Mouse (Mus musculus) lung, postnatal 0 days (tissue): ENCODE data around the gene Fbxl13.

ENCODE experiments used
- CTCF ChIP-seq: IDR thresholded peaks from 2 replicates; pipeline ENCODE4 v1.5.1; 2016; ENCODE audit warnings: antibody characterized with exemption, mild to moderate bottlenecking
- EP300 ChIP-seq: IDR thresholded peaks from 2 replicates; pipeline ENCODE4 v1.6.1; 2016; ENCODE audit warnings: antibody characterized with exemption, mild to moderate bottlenecking, control low read depth

DNA sequence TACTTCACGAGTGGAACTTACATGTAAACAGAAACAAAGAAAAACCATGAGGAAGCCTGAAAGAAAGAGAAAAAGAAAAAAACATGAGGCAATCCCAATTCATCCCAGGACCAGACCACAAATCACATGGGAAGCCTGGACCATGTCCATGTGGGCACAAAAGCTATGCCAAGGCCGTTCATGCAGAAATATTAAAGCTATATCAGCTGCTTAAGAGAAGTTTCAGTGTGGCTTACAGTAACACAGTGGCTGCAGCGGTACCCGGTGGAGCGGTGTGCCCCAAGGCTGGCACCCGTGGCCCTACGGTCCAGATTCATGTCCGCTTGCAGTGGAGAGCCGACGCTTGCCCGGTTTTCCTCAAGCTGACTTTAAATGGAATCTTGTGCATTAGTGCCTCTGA lies 17.6 kb upstream of the Fbxl13 start:
- TF ChIP-seq CTCF (no peak), EP300 (no peak)
